Mouse (Mus musculus) myocyte (in vitro differentiated cells): ENCODE measurements around the gene Iqcf6.

ENCODE experiments used
- CEBPB ChIP-seq: IDR thresholded peaks from 2 replicates; pipeline ENCODE4 v1.6.1; 2011; ENCODE audit warnings: mild to moderate bottlenecking, moderate library complexity; ENCODE audit not compliant: poor library complexity, insufficient read depth, severe bottlenecking
- E2F4 ChIP-seq: IDR thresholded peaks from one replicate; pipeline ENCODE4 v1.6.1; 2011; ENCODE audit warnings: mild to moderate bottlenecking, control low read depth, moderate library complexity; ENCODE audit not compliant: insufficient read depth
- MAX ChIP-seq: IDR thresholded peaks from one replicate; pipeline ENCODE4 v1.6.1; 2011; ENCODE audit warnings: low read depth, mild to moderate bottlenecking, control low read depth
- MYOD1 ChIP-seq, 3 experiments: IDR thresholded peaks; one replicate each; pipeline ENCODE4 v1.6.1; 2011; ENCODE audit warnings: control low read depth in 2 of 3, low read depth in 2 of 3, mild to moderate bottlenecking in 2 of 3, moderate library complexity in 1 of 3; ENCODE audit not compliant: insufficient read length in 2 of 3, control insufficient read depth in 1 of 3
- MYOG ChIP-seq, 3 experiments: IDR thresholded peaks; one replicate each; pipeline ENCODE4 v1.6.1; 2011; ENCODE audit warnings: control low read depth in 2 of 3, low read depth in 2 of 3, mild to moderate bottlenecking in 2 of 3; ENCODE audit not compliant: insufficient read length in 2 of 3, control insufficient read depth in 1 of 3, insufficient read depth in 1 of 3
- POLR2A ChIP-seq: IDR thresholded peaks from one replicate; pipeline ENCODE4 v1.6.1; 2011; ENCODE audit warnings: low read depth, mild to moderate bottlenecking, control low read depth, moderate library complexity; ENCODE audit not compliant: insufficient read length
- REST ChIP-seq: IDR thresholded peaks from one replicate; pipeline ENCODE4 v1.6.1; 2011; ENCODE audit warnings: mild to moderate bottlenecking, control low read depth, moderate library complexity; ENCODE audit not compliant: insufficient read depth, insufficient read length
- SRF ChIP-seq: IDR thresholded peaks from one replicate; pipeline ENCODE4 v1.6.1; 2011; ENCODE audit warnings: low read depth; ENCODE audit not compliant: control insufficient read depth, insufficient read length
- TCF12 ChIP-seq: IDR thresholded peaks from one replicate; pipeline ENCODE4 v1.6.1; 2011; ENCODE audit warnings: mild to moderate bottlenecking, control low read depth; ENCODE audit not compliant: poor library complexity, insufficient read depth, severe bottlenecking
- USF1 ChIP-seq: IDR thresholded peaks from one replicate; pipeline ENCODE4 v1.6.1; 2011; ENCODE audit warnings: low read depth, mild to moderate bottlenecking, control low read depth, moderate library complexity

GRCm38 (mm10) chr9:106641346-106641745, 15.0 kb downstream of the Iqcf6 start:
- no peak for TF ChIP-seq MYOG (IDR thresholded peaks at IDR 0.05; ENCODE audit: control insufficient read depth in 1 of 3, insufficient read depth in 1 of 3, insufficient read length in 2 of 3, low read depth in 2 of 3)
- no peak for TF ChIP-seq POLR2A
- TF ChIP-seq USF1: no peak
- no peak for TF ChIP-seq MAX
- no peak for TF ChIP-seq REST
- no peak for TF ChIP-seq TCF12
- TF ChIP-seq CEBPB: no peak
- no peak for TF ChIP-seq SRF
- TF ChIP-seq E2F4: no peak
- no peak for TF ChIP-seq MYOD1 (IDR thresholded peaks at IDR 0.05; ENCODE audit: control insufficient read depth in 1 of 3, insufficient read length in 2 of 3, low read depth in 2 of 3)
